Mouse (Mus musculus): ENCODE measurements around the gene Skida1. TPM values are rescaled to one million over a fixed set of nuclear protein-coding genes. Genes with fewer than 3 reads are reported as not detected.
A peak's percentile ranks its signal among the peaks of the same experiment; 100 is the strongest.

The Skida1 gene
- total and polyA plus RNA-seq, 3 experiments: 1.7 to 4.5 (median 3.7) TPM

DNA sequence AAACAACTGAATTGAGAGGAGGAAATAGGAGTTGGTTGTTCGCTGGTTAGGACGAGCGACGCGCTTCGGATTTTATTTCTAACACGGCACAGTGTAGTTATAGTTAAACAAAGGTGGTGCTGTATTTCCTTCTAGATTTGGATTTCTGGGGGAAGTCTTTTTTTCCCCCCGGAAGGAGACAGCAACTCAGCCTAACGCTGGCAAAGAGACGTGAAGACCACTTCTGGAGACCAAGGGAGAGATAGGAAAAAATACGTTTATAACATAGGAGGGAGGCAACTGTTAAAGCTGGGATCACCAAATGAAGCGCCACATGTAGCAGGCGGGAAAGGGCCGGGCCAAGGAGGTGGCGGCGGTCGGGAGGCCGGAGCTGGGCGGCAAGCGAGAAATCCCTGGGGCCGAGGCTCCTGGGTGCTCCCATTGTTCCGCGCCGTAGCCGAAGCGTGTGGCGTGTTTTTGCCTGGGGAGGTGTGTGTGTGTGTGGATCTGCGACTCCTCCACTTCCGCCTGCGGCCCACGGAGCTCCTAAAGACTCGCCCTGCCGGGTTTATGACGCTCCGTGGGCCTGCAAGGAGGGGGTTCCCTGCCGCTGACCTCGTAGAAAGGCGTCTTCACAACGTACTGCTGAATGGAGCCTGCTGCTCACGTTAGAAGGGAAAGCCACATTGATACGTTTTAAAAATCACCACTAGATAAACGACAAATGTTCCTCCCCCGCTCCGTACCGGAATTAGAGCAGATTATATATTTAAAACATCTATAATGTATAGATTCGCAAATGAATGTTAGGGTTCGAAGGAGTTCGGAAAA lies 8.7 kb upstream of the Skida1 start:
- intact Hi-C loops (cut with DNase I): loop anchor here (1.0 to 10.0 kb wide), 3 partner anchors 10 to 937 kb away; partner anchors contain the start of genes 4930426L09Rik and Pip4k2a

DNA sequence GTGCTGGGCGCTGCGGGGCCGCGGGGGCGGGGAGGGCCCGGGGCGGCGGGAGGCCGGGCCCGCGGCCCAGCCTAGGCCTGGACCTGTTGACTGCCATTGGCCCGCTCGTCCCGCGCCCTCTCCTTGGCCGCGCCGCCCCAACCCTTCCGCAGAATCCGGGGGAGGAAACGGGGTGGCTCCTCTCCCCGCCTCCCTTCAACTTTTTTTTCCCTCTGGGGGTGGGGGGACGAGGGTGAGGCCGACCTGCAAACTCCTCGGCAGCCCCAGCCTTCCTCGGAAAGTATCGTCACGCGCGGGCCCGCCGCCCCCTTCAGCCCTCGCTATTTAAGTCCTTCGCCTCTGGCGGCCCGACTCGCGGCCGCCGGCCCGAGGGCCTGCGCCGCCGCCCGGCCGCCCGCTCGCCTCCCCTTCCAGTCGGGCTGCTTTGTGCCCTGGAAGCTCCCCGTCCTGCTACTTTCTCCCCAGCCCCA lies 8.0 kb upstream of the Skida1 start:
- Histone ChIP-seq H3K9ac (ENCODE audit: low read depth, low read length) (peak overlapping the region; percentile 87), H3K36me3 (ENCODE audit: control insufficient read depth, insufficient read depth, low read length) (peaks cover 3% of the 10 kb centered on the region), H3K27ac (peak overlapping the region; percentile 99), H3K4me3 (peak overlapping the region; percentile 71), H3K27me3 (ENCODE audit: control insufficient read depth, insufficient read depth, low read length) (no peaks in the 10 kb centered on the region), H3K4me1 (ENCODE audit: control insufficient read depth, insufficient read depth, low read length) (peaks cover 6% of the 10 kb centered on the region), H3K79me2 (replicated peaks; ENCODE audit: control insufficient read depth, insufficient read depth, low read length) (no peaks in the 10 kb centered on the region)
- 1% methylated on average over 37 of the region's 50 CpGs for WGBS
- peak; percentile 94 to 98 for DNase-seq
- peak; percentile 84 for TF ChIP-seq POLR2A (IDR thresholded peaks at IDR 0.05; ENCODE audit: insufficient read depth, low read depth, low read length)
- TF ChIP-seq CTCF (IDR thresholded peaks at IDR 0.05): no peak; the same call in 1 of the 2 replicates
- peak; percentile 52 for TF ChIP-seq EP300 (IDR thresholded peaks at IDR 0.05; ENCODE audit: insufficient read depth, low read depth, low read length)
- intact Hi-C loops (cut with DNase I): loop anchor here (1.0 to 10.0 kb wide), 4 partner anchors 10 to 938 kb away; partner anchors contain the start of genes 4930426L09Rik and Pip4k2a

More for the DNA sequence above, 8.7 kb upstream of the Skida1 start:
- Histone ChIP-seq H3K4me1 (ENCODE audit: control insufficient read depth, insufficient read depth, low read length) (peaks cover 6% of the 10 kb centered on the region), H3K36me3 (ENCODE audit: control insufficient read depth, insufficient read depth, low read length) (peaks cover 3% of the 10 kb centered on the region), H3K79me2 (replicated peaks; ENCODE audit: control insufficient read depth, insufficient read depth, low read length) (no peaks in the 10 kb centered on the region), H3K27ac (peak overlapping the region; percentile 99), H3K9ac (ENCODE audit: low read depth, low read length) (peak overlapping the region; percentile 87), H3K4me3 (peak overlapping the region; percentile 71), H3K27me3 (ENCODE audit: control insufficient read depth, insufficient read depth, low read length) (no peaks in the 10 kb centered on the region)
- peak; percentile 83 for DNase-seq
- under 1% methylated on average over 48 of the region's 48 CpGs for WGBS
- no peak for TF ChIP-seq EP300 (IDR thresholded peaks at IDR 0.05; ENCODE audit: insufficient read depth, low read depth, low read length)
- no peak; the same call in 1 of the 2 replicates for TF ChIP-seq POLR2A (IDR thresholded peaks at IDR 0.05; ENCODE audit: insufficient read depth, low read depth, low read length)
- no peak for TF ChIP-seq CTCF (IDR thresholded peaks at IDR 0.05)

- Histone ChIP-seq H3K9ac (ENCODE audit: low read depth, low read length) (peak overlapping the region; percentile 95), H3K4me3 (peak overlapping the region; percentile 74), H3K4me1 (ENCODE audit: control insufficient read depth, insufficient read depth, low read length) (peaks cover 6% of the 10 kb centered on the region), H3K27me3 (ENCODE audit: control insufficient read depth, insufficient read depth, low read length) (no peaks in the 10 kb centered on the region), H3K36me3 (ENCODE audit: control insufficient read depth, insufficient read depth, low read length) (peaks cover 3% of the 10 kb centered on the region), H3K27ac (peak overlapping the region; percentile 98), H3K79me2 (replicated peaks; ENCODE audit: control insufficient read depth, insufficient read depth, low read length) (no peaks in the 10 kb centered on the region)
- WGBS: 1% methylated on average over 52 of the region's 66 CpGs
- TF ChIP-seq POLR2A (IDR thresholded peaks at IDR 0.05; ENCODE audit: insufficient read depth, low read depth, low read length) (peak; percentile 40; the same call in 1 of the 2 replicates), EP300 (IDR thresholded peaks at IDR 0.05; ENCODE audit: insufficient read depth, low read depth, low read length) (no peak), CTCF (IDR thresholded peaks at IDR 0.05) (no peak)
- intact Hi-C loops (cut with DNase I): loop anchor here (1.0 to 10.0 kb wide), 3 partner anchors 27 to 939 kb away; partner anchors contain the start of genes 4930426L09Rik and Pip4k2a
- DNase-seq: peak; percentile 97 to 98
Measured at GRCm38 (mm10) chr2:18055929-18056785, 7.3 kb upstream of the Skida1 start.

GRCm38 (mm10) chr2:18055016-18055928 lies 6.4 kb upstream of the Skida1 start, which contains the start of gene Mllt10:
Gene Mllt10, plus strand, starts transcription at chr2:18055237.
- no peaks in the 10 kb centered on the region for H3K27me3 ChIP-seq (ENCODE audit: control insufficient read depth, insufficient read depth, low read length)
- peak within 1 kb of the TSS; percentile 98 for H3K27ac ChIP-seq
- WGBS: 13% methylated on average over 20 of the region's 20 CpGs
- peaks cover 4% of the 10 kb centered on the region for H3K36me3 ChIP-seq (ENCODE audit: control insufficient read depth, insufficient read depth, low read length)
- peak within 1 kb of the TSS; percentile 74 for H3K4me3 ChIP-seq
- peaks cover 6% of the 10 kb centered on the region for H3K4me1 ChIP-seq (ENCODE audit: control insufficient read depth, insufficient read depth, low read length)
- H3K9ac ChIP-seq (ENCODE audit: low read depth, low read length): peak within 1 kb of the TSS; percentile 95
- intact Hi-C loops (cut with DNase I): loop anchor here (10.0 kb wide), 1 partner anchor 940 kb away; the partner anchor contains the start of genes 4930426L09Rik and Pip4k2a
- TF ChIP-seq EP300 (IDR thresholded peaks at IDR 0.05; ENCODE audit: insufficient read depth, low read depth, low read length): no peak
- TF ChIP-seq POLR2A (IDR thresholded peaks at IDR 0.05; ENCODE audit: insufficient read depth, low read depth, low read length): no peak
- no peak for TF ChIP-seq CTCF (IDR thresholded peaks at IDR 0.05)
- H3K79me2 ChIP-seq (replicated peaks; ENCODE audit: control insufficient read depth, insufficient read depth, low read length): no peaks in the 10 kb centered on the region
- no peak for DNase-seq

Measured in heart, adult 2 months (tissue).